Mouse (Mus musculus): Measurements from ENCODE around the gene Slc7a6. TPM values are rescaled to one million over a fixed set of nuclear protein-coding genes. Genes with fewer than 3 reads are reported as not detected.

Slc7a6 gene
- total RNA-seq (2017), result 9.3 and 11.3 TPM in 2 replicates

GRCm38 (mm10) chr8:106168356-106169016 is at the start of gene Slc7a6:
Gene Slc7a6, plus strand, starts transcription at chr8:106168857.
- ATAC-seq (ENCODE audit: extremely low read depth, insufficient number of reproducible peaks, low FRiP score, poor library complexity, severe bottlenecking), result peak; percentile 68

GRCm38 (mm10) chr8:106123443-106123842 is 45.2 kb upstream of the Slc7a6 start:
- no peak for ATAC-seq (ENCODE audit: extremely low read depth, insufficient number of reproducible peaks, low FRiP score, poor library complexity, severe bottlenecking)

- ATAC-seq (ENCODE audit: extremely low read depth, insufficient number of reproducible peaks, low FRiP score, poor library complexity, severe bottlenecking), result no peak
Measured at GRCm38 (mm10) chr8:106126055-106126454, 42.6 kb upstream of the Slc7a6 start.

GRCm38 (mm10) chr8:106127054-106127453 is 41.6 kb upstream of the Slc7a6 start:
- ATAC-seq (ENCODE audit: extremely low read depth, insufficient number of reproducible peaks, low FRiP score, poor library complexity, severe bottlenecking), result no peak

- no peak for ATAC-seq (ENCODE audit: extremely low read depth, insufficient number of reproducible peaks, low FRiP score, poor library complexity, severe bottlenecking)
Measured at GRCm38 (mm10) chr8:106127882-106128410, 40.7 kb upstream of the Slc7a6 start.

- no peak for ATAC-seq (ENCODE audit: extremely low read depth, insufficient number of reproducible peaks, low FRiP score, poor library complexity, severe bottlenecking)
Measured at GRCm38 (mm10) chr8:106129232-106129930, 39.3 kb upstream of the Slc7a6 start.

GRCm38 (mm10) chr8:106129997-106130396 is 38.7 kb upstream of the Slc7a6 start:
- no peak for ATAC-seq (ENCODE audit: extremely low read depth, insufficient number of reproducible peaks, low FRiP score, poor library complexity, severe bottlenecking)

- no peak for ATAC-seq (ENCODE audit: extremely low read depth, insufficient number of reproducible peaks, low FRiP score, poor library complexity, severe bottlenecking)
Measured at GRCm38 (mm10) chr8:106130505-106130904, 38.2 kb upstream of the Slc7a6 start.

GRCm38 (mm10) chr8:106131021-106131420 is 37.6 kb upstream of the Slc7a6 start:
- no peak for ATAC-seq (ENCODE audit: extremely low read depth, insufficient number of reproducible peaks, low FRiP score, poor library complexity, severe bottlenecking)

GRCm38 (mm10) chr8:106131488-106132222 is 37.0 kb upstream of the Slc7a6 start:
- no peak for ATAC-seq (ENCODE audit: extremely low read depth, insufficient number of reproducible peaks, low FRiP score, poor library complexity, severe bottlenecking)

- ATAC-seq (ENCODE audit: extremely low read depth, insufficient number of reproducible peaks, low FRiP score, poor library complexity, severe bottlenecking), result no peak
Measured at GRCm38 (mm10) chr8:106132356-106132755, 36.3 kb upstream of the Slc7a6 start.

GRCm38 (mm10) chr8:106133526-106133925 is 35.1 kb upstream of the Slc7a6 start:
- no peak for ATAC-seq (ENCODE audit: extremely low read depth, insufficient number of reproducible peaks, low FRiP score, poor library complexity, severe bottlenecking)

GRCm38 (mm10) chr8:106133946-106134345 is 34.7 kb upstream of the Slc7a6 start:
- no peak for ATAC-seq (ENCODE audit: extremely low read depth, insufficient number of reproducible peaks, low FRiP score, poor library complexity, severe bottlenecking)

- ATAC-seq (ENCODE audit: extremely low read depth, insufficient number of reproducible peaks, low FRiP score, poor library complexity, severe bottlenecking), result no peak
Measured at GRCm38 (mm10) chr8:106134751-106135571, 33.7 kb upstream of the Slc7a6 start.

GRCm38 (mm10) chr8:106135672-106136071 is 33.0 kb upstream of the Slc7a6 start:
- ATAC-seq (ENCODE audit: extremely low read depth, insufficient number of reproducible peaks, low FRiP score, poor library complexity, severe bottlenecking), result no peak

- no peak for ATAC-seq (ENCODE audit: extremely low read depth, insufficient number of reproducible peaks, low FRiP score, poor library complexity, severe bottlenecking)
Measured at GRCm38 (mm10) chr8:106136156-106137130, 32.2 kb upstream of the Slc7a6 start, which contains the start of gene Esrp2. Gene Esrp2, minus strand, starts transcription at chr8:106136974.

- ATAC-seq (ENCODE audit: extremely low read depth, insufficient number of reproducible peaks, low FRiP score, poor library complexity, severe bottlenecking), result no peak
Measured at GRCm38 (mm10) chr8:106137218-106137905, 31.3 kb upstream of the Slc7a6 start.
